Mouse (Mus musculus) C2C12 (cell line): ENCODE data around the gene Cog1.

Source experiments
- CTCF ChIP-seq: IDR thresholded peaks from one replicate; pipeline ENCODE4 v1.5.1; 2011; ENCODE audit not compliant: control insufficient read depth, insufficient read depth, insufficient read length
- MYOD1 ChIP-seq: IDR thresholded peaks from one replicate; pipeline ENCODE4 v1.6.1; 2011; ENCODE audit warnings: low read depth; ENCODE audit not compliant: control insufficient read depth, insufficient read length

DNA sequence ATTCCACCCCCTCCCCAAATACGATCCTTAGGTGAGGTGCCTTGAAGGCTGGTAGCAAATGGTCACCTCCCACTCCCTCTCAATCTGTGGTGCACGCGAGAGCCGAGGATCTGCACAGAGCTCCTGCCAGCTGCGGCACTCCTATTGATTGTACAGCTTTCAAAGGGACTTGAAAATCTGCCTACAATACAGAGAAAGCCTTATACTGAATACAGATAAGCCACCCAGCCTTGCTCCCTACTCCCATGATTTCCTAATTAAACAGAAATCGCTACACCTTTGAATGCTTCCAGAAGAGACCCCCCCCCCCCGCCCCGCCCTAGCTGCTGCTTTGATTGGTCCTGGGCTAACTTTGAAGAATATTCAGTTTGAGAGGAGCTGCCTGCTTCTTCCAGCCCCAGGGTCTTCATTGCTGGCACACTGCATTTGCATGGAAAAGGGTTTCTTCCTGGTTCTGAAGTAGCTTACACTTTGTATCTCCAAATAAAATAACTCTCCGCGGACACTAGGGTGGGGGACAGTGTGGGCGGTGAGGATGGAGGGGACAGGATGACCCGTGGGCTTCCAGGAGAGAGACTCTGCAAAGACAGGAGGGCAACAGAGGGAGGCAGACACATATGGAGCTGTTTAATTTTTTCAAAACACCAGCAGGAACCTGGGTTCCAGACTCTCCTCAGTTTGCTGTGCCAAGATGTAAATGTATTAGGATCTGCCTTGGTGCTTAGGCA is 47.2 kb upstream of the Cog1 start:
- TF ChIP-seq MYOD1: no peak
- no peak for TF ChIP-seq CTCF
